Mouse (Mus musculus): ENCODE measurements around the gene Tet2. TPM values are rescaled to one million over a fixed set of nuclear protein-coding genes. Genes with fewer than 3 reads are reported as not detected.

Gene Tet2
- polyA plus RNA-seq, 2 experiments: 2.4 to 2.5 TPM

- no peak for DNase-seq (ENCODE audit: low read depth in 3 of 3, low spot score in 3 of 3)
These were observed 4.6 kb upstream of the Tet2 start for GRCm38 (mm10) chr3:133549385-133550170.

GRCm38 (mm10) chr3:133548613-133549012, 3.7 kb upstream of the Tet2 start:
- 57% methylated on average over 2 of the region's 2 CpGs for WGBS (ENCODE audit: insufficient replicate concordance)
- Histone ChIP-seq H3K4me1 (replicated peaks; ENCODE audit: control insufficient read depth in 2 of 2, insufficient read depth in 2 of 2, low read length in 1 of 2) (peaks cover 0 to 6% of the 10 kb centered on the region in 2 experiments; a peak in 1 of 4 replicates), H3K9ac (replicated peaks) (no peak overlapping the region), H3K4me2 (ENCODE audit: low read depth) (no peak overlapping the region), H3K9me3 (ENCODE audit: control insufficient read depth, low read length) (no peaks in the 10 kb centered on the region), H3K36me3 (replicated peaks; ENCODE audit: control insufficient read depth, insufficient read depth, low read depth) (no peaks in the 10 kb centered on the region), H3K4me3 (ENCODE audit: insufficient read depth in 1 of 2, low read depth in 2 of 2, low read length in 2 of 2) (no peak overlapping the region), H3K27ac (no peak overlapping the region), H3K27me3 (ENCODE audit: control insufficient read depth, insufficient read depth, low read length) (no peaks in the 10 kb centered on the region)
- ATAC-seq (ENCODE audit: insufficient read depth): no peak
- TF ChIP-seq EP300 (IDR thresholded peaks at IDR 0.05; ENCODE audit: low read depth) (no peak), CTCF (IDR thresholded peaks at IDR 0.05; ENCODE audit: low read depth) (no peak)
- no peak for DNase-seq (ENCODE audit: low read depth in 3 of 3, low spot score in 3 of 3)

More at GRCm38 (mm10) chr3:133549385-133550170, 4.6 kb upstream of the Tet2 start:
- ATAC-seq (ENCODE audit: insufficient read depth): no peak
- Histone ChIP-seq H3K27me3 (ENCODE audit: control insufficient read depth, insufficient read depth, low read length) (no peaks in the 10 kb centered on the region), H3K27ac (no peak overlapping the region), H3K4me3 (ENCODE audit: insufficient read depth in 1 of 2, low read depth in 2 of 2, low read length in 2 of 2) (no peak overlapping the region), H3K36me3 (replicated peaks; ENCODE audit: control insufficient read depth, insufficient read depth, low read depth) (no peaks in the 10 kb centered on the region), H3K4me2 (ENCODE audit: low read depth) (no peak overlapping the region), H3K4me1 (replicated peaks; ENCODE audit: control insufficient read depth in 2 of 2, insufficient read depth in 2 of 2, low read length in 1 of 2) (peaks cover 0 to 6% of the 10 kb centered on the region in 2 experiments; a peak in 1 of 4 replicates), H3K9ac (replicated peaks) (no peak overlapping the region), H3K9me3 (ENCODE audit: control insufficient read depth, low read length) (no peaks in the 10 kb centered on the region)
- TF ChIP-seq EP300 (IDR thresholded peaks at IDR 0.05; ENCODE audit: low read depth) (no peak), CTCF (IDR thresholded peaks at IDR 0.05; ENCODE audit: low read depth) (no peak)
- WGBS (ENCODE audit: insufficient replicate concordance): 41% methylated on average over 7 of the region's 7 CpGs

- no peaks in the 10 kb centered on the region for H3K27me3 ChIP-seq (ENCODE audit: control insufficient read depth, insufficient read depth, low read length)
- no peak overlapping the region for H3K27ac ChIP-seq
- H3K4me3 ChIP-seq (ENCODE audit: insufficient read depth in 1 of 2, low read depth in 2 of 2, low read length in 2 of 2): no peak overlapping the region
- H3K9me3 ChIP-seq (ENCODE audit: control insufficient read depth, low read length): no peaks in the 10 kb centered on the region
- WGBS (ENCODE audit: insufficient replicate concordance): 27% methylated on average over 2 of the region's 2 CpGs
- H3K4me1 ChIP-seq (replicated peaks; ENCODE audit: control insufficient read depth in 2 of 2, insufficient read depth in 2 of 2, low read length in 1 of 2): peaks cover 0 to 6% of the 10 kb centered on the region in 2 experiments; a peak in 1 of 4 replicates
- no peak for ATAC-seq (ENCODE audit: insufficient read depth)
- no peaks in the 10 kb centered on the region for H3K36me3 ChIP-seq (replicated peaks; ENCODE audit: control insufficient read depth, insufficient read depth, low read depth)
- TF ChIP-seq EP300 (IDR thresholded peaks at IDR 0.05; ENCODE audit: low read depth) (no peak), CTCF (IDR thresholded peaks at IDR 0.05; ENCODE audit: low read depth) (no peak)
- no peak overlapping the region for H3K4me2 ChIP-seq (ENCODE audit: low read depth)
- no peak overlapping the region for H3K9ac ChIP-seq (replicated peaks)
- no peak for DNase-seq (ENCODE audit: low read depth in 3 of 3, low spot score in 3 of 3)
These were observed 1.9 kb upstream of the Tet2 start for GRCm38 (mm10) chr3:133546790-133547189.

DNA sequence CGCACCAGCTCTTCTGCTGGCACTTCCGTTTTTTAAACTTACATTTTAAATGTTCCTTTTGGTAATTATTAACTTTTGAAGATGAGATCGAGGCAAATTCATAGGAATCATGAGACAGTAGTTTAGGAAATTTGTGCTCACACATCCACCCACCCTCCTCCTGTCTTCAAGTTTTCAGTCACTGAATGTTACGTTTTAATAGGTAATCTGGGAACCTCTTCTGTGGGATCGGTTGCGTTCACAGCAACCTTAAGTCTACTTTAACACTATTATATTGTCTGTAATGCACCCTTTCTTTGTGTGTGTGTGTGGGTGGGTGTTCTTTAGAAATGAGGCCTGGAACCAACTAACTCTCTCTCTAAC, 346 bp upstream of the Tet2 start:
- H3K9ac ChIP-seq (replicated peaks): no peak overlapping the region

GRCm38 (mm10) chr3:133544131-133544550, 798 bp downstream of the Tet2 start:
- Histone ChIP-seq H3K36me3 (replicated peaks; ENCODE audit: control insufficient read depth, insufficient read depth, low read depth) (no peaks in the 10 kb centered on the region), H3K27me3 (ENCODE audit: control insufficient read depth, insufficient read depth, low read length) (no peaks in the 10 kb centered on the region), H3K4me3 (ENCODE audit: insufficient read depth in 1 of 2, low read depth in 2 of 2, low read length in 2 of 2) (peak overlapping the region; percentile 70 to 97), H3K27ac (peak overlapping the region; percentile 42), H3K4me1 (replicated peaks; ENCODE audit: control insufficient read depth in 2 of 2, insufficient read depth in 2 of 2, low read length in 1 of 2) (peaks cover 0 to 3% of the 10 kb centered on the region in 2 experiments; a peak in 1 of 4 replicates), H3K4me2 (ENCODE audit: low read depth) (peak overlapping the region; percentile 81), H3K9me3 (ENCODE audit: control insufficient read depth, low read length) (no peaks in the 10 kb centered on the region), H3K9ac (replicated peaks) (peak overlapping the region; percentile 82)
- peak; percentile 62 to 66 (median 65) for DNase-seq (ENCODE audit: low read depth in 3 of 3, low spot score in 3 of 3)
- WGBS (ENCODE audit: insufficient replicate concordance): under 1% methylated on average over 52 of the region's 52 CpGs
- peak; percentile 88 for ATAC-seq (ENCODE audit: insufficient read depth)
- no peak for TF ChIP-seq CTCF (IDR thresholded peaks at IDR 0.05; ENCODE audit: low read depth)

More for the DNA sequence above, 346 bp upstream of the Tet2 start:
- Histone ChIP-seq H3K4me3 (ENCODE audit: insufficient read depth in 1 of 2, low read depth in 2 of 2, low read length in 2 of 2) (peak overlapping the region; percentile 70 to 97; a peak in 3 of 4 replicates), H3K4me1 (replicated peaks; ENCODE audit: control insufficient read depth in 2 of 2, insufficient read depth in 2 of 2, low read length in 1 of 2) (peaks cover 0 to 6% of the 10 kb centered on the region in 2 experiments; a peak in 1 of 4 replicates), H3K36me3 (replicated peaks; ENCODE audit: control insufficient read depth, insufficient read depth, low read depth) (no peaks in the 10 kb centered on the region), H3K4me2 (ENCODE audit: low read depth) (peak overlapping the region; percentile 81), H3K27me3 (ENCODE audit: control insufficient read depth, insufficient read depth, low read length) (no peaks in the 10 kb centered on the region), H3K9me3 (ENCODE audit: control insufficient read depth, low read length) (no peaks in the 10 kb centered on the region), H3K27ac (no peak overlapping the region)
- WGBS (ENCODE audit: insufficient replicate concordance): 23% methylated on average over 6 of the region's 6 CpGs
- DNase-seq (ENCODE audit: low read depth in 3 of 3, low spot score in 3 of 3) (no peak), ATAC-seq (ENCODE audit: insufficient read depth) (no peak)
- TF ChIP-seq EP300 (IDR thresholded peaks at IDR 0.05; ENCODE audit: low read depth) (no peak), CTCF (IDR thresholded peaks at IDR 0.05; ENCODE audit: low read depth) (no peak)

All from liver, embryonic 14.5 days (tissue).